Mouse (Mus musculus): Measurements from ENCODE around the gene Rit1. TPM values are rescaled to one million over a fixed set of nuclear protein-coding genes. Genes with fewer than 3 reads are reported as not detected.

The Rit1 gene
- polyA plus RNA-seq, 1 experiment from 2014 or later = 32.9 TPM

Other genes starting within 250 kb of the Rit1 start
- gene Lmna, start 206.9 kb upstream of the Rit1 start, polyA plus RNA-seq (2016; fragmentation: Nextera tagmentation; extraction: Ambion mirVana) = 15.2 and 17.9 TPM in 2 replicates
- 33.6 and 37.4 TPM in 2 replicates for gene Mex3a, start 184.4 kb upstream of the Rit1 start, polyA plus RNA-seq (2016; fragmentation: Nextera tagmentation; extraction: Ambion mirVana)
- gene Rab25, start 168.5 kb upstream of the Rit1 start, polyA plus RNA-seq (2016; fragmentation: Nextera tagmentation; extraction: Ambion mirVana) = 4.9 and 5.8 TPM in 2 replicates
- gene Lamtor2, start 163.8 kb upstream of the Rit1 start, polyA plus RNA-seq (2016; fragmentation: Nextera tagmentation; extraction: Ambion mirVana) = 158 and 161 TPM in 2 replicates
- gene Ubqln4, start 163.1 kb upstream of the Rit1 start, polyA plus RNA-seq (2016; fragmentation: Nextera tagmentation; extraction: Ambion mirVana) = 68.6 and 77.9 TPM in 2 replicates
- 229 and 231 TPM in 2 replicates for gene Ssr2, start 141.0 kb upstream of the Rit1 start, polyA plus RNA-seq (2016; fragmentation: Nextera tagmentation; extraction: Ambion mirVana)
- gene Arhgef2, start 110.9 kb upstream of the Rit1 start, polyA plus RNA-seq (2016; fragmentation: Nextera tagmentation; extraction: Ambion mirVana) = 110 and 116 TPM in 2 replicates
- not detected in 2 replicates for gene Rxfp4, start 63.7 kb upstream of the Rit1 start, polyA plus RNA-seq (2016; fragmentation: Nextera tagmentation; extraction: Ambion mirVana)
- 98.6 and 105 TPM in 2 replicates for gene Khdc4, start 31.0 kb upstream of the Rit1 start, polyA plus RNA-seq (2016; fragmentation: Nextera tagmentation; extraction: Ambion mirVana)
- gene Syt11, start 58.3 kb downstream of the Rit1 start, polyA plus RNA-seq (2016; fragmentation: Nextera tagmentation; extraction: Ambion mirVana) = 52.4 and 59.1 TPM in 2 replicates
- 17.6 and 18.9 TPM in 2 replicates for gene Gon4l, start 118.4 kb downstream of the Rit1 start, polyA plus RNA-seq (2016; fragmentation: Nextera tagmentation; extraction: Ambion mirVana)
- 63.0 and 64.9 TPM in 2 replicates for gene Msto1, start 197.2 kb downstream of the Rit1 start, polyA plus RNA-seq (2016; fragmentation: Nextera tagmentation; extraction: Ambion mirVana)
- 14.9 and 16.3 TPM in 2 replicates for gene Ash1l, start 233.8 kb downstream of the Rit1 start, polyA plus RNA-seq (2016; fragmentation: Nextera tagmentation; extraction: Ambion mirVana)
- 142 and 145 TPM in 2 replicates for gene Dap3, start 234.3 kb downstream of the Rit1 start, polyA plus RNA-seq (2016; fragmentation: Nextera tagmentation; extraction: Ambion mirVana)